Mouse (Mus musculus): ENCODE data around the gene Gm12166. TPM values are rescaled to one million over a fixed set of nuclear protein-coding genes. Genes with fewer than 3 reads are reported as not detected.

Gm12166 gene
- 10 to 100 TPM; 15.5 to 45.9 (median 21.9) TPM for polyA plus RNA-seq (2017; shearing (Covaris generic))

DNA sequence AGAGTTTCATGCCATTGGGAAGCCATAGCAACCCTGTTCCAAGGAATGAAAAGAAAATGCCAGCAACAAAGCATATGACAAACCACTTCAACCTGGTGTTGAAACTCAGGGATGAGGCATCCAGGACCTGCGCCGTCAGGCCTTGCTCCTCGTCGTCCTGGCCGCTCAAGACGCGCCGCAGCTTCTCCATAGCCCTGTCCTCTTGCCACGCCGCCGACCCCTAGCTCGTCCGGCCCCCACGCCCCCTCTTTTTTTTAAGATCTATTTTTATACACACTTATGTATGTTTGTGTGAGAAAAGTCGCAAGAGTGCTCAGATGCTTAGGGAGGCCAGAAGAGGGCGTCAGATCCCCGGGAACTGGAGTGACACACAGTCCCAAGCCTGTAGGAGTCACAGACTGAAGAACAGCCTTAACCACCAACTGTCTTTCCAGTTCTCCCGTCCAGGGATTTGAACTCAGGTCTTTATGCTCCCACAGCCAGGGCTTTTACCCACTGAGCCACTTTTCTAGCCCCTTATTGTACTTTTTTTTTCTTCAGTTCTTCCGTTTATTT, at the start of gene Gm12166:
Gene Gm12166 (minus strand): TSS at position 217 of the 555 bp plus-strand sequence.
- ATAC-seq: peak; percentile 55

DNA sequence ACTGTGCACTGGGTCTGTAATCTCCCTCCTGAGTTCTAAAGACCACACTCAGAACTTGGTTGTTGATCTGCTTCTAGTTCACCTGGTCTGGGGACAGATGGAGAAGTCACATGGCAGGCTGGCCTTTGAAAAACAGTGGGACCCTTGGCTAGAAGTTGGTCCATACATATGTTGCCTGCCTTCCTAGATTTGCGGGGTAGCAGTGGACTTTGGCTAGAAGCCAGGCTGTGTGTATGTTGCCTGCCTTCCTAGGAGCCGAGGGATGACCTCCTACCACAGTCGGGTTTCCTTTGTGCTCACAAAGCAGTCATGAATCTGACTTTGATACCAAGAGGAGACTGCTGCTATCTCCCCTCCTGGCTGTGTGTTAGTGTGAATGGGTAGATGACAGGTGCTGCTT, 44.9 kb upstream of the Gm12166 start:
- no peak for ATAC-seq

DNA sequence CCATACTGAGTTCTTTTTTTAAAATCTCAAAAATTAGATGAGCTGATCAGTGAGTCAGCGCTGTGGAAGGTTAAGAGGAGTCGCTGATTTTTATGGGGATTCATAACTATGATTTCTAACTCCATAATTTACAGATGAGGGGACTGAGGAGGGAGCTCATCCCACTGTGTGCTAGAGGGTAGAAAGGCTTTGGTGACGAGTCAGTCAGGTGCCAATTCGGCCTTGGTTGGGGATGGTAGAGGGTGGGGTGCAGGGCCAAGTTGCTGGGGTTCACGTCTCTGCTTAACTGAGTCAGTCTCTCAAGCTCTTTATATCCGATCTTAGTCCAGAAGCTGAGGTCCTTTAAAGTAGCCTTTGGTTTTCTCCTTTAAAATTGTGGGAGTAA, 44.1 kb upstream of the Gm12166 start:
- no peak for ATAC-seq

- no peak for ATAC-seq
These were observed 43.5 kb upstream of the Gm12166 start for GRCm38 (mm10) chr11:46095477-46096264.

DNA sequence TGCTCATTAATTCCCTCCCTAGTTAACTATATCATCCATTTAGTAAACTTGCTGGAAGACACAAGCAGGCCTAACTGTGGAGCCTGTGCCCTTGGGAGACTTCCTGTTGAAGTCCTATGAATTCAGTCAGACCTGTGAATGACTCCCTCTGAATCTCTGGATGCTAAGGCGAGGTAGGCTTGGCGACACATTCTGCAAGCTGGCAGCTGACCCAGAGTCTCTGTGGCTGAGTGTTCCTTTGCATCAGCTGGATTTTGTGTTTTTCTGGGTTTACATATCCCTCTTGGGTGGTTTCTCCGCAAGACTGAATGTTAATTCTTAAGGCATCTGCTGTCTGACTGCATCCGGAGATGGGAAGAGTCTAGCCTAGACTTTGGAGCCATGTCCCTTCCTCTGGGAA, 40.0 kb upstream of the Gm12166 start:
- ATAC-seq: no peak

GRCm38 (mm10) chr11:46090951-46091667, 39.0 kb upstream of the Gm12166 start:
- peak; percentile 18 for ATAC-seq

DNA sequence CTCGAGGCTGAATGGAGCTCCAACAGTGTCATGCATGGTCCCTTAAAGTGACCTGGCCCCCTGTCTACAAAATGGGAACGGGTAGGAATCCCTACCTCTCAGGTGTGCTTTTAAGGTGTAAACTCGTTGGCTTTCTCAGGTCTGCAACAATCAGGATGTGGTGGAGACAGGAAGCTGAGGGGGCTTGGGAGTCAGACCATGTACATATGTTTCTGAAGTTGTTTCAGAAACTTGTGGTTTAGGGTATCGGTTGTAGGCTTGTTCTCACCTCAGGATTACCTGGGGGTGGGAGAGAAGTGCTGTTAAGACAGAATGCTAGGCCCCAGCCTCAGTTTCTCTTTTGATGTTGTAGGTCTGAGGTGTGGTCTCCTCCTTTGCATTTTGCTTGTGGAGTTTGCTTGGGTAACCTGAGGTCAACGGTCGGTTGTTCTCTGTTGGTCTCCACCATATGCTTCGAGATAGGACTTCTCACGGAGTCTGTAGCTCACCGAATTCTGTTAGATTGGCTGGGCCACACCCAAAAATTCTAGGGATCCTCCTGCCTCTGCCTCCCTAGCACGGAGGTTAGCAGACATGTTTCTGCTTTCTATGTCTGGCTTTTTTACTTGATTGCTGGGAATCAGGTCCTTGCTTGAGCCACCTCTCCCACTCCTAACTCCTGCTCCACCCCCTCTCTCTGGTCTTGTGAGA, 38.1 kb upstream of the Gm12166 start:
- ATAC-seq: peak; percentile 44

GRCm38 (mm10) chr11:46089081-46089713, 37.1 kb upstream of the Gm12166 start:
- no peak for ATAC-seq

GRCm38 (mm10) chr11:46086446-46086845, 34.3 kb upstream of the Gm12166 start:
- peak; percentile 65 for ATAC-seq

DNA sequence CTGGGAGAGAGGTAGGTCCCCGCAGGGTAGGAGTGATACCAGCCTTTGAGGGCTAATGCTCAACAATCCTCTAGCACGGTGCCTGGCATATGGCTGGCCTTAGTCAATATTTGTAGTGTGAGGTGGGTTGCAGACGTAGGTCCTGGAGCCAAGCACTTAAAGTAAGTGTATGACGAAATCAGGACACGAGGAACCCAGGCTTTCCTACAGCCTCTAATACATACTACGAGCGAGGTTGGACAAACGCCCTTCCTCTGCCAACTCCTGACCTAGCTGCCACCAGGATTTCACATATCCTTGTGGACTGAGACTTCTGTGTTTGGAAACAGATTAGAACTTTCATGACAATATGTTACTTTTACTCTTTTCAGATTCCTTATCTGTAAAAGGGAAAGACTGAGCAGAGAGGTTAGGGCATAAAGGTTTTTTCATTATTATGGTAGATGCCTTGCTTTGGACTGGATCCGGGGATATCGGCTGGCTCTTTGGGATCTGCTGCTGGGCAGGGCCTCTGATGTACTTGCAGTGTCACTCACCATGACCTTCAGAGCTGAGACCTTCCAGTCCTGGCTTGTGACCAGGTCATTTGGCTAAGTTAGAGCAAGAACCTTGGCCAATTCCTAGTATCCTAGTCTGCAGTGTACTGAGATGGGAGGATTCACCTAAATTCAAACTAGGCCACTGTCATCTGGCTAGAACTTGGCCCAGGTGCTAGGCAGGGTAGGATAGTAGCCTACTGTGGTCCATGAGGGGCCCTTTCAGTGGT, 33.5 kb upstream of the Gm12166 start:
- no peak for ATAC-seq

DNA sequence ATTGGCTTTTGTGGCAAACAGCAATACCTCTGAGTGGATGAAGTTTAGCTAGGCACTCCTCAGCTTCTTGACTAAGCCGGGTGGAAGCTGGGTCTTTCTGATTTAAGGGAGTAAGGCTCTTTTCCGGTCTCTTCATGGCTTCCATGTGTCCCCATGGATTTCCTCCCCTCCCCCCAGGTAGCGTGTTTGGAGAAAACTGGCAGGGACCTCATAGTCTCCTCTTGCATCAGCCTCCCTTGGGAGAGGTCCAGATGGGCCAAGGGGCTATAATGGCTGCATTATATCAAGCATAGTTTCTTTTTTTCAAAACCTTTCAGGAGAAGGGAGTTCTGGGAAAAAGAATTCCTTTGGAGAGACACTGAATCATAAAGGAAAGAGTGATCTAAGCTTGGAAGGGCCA, 32.4 kb upstream of the Gm12166 start:
- ATAC-seq: no peak

- ATAC-seq: no peak
These were observed 31.8 kb upstream of the Gm12166 start for GRCm38 (mm10) chr11:46083835-46084444.

- ATAC-seq: peak; percentile 21
These were observed 31.3 kb upstream of the Gm12166 start for GRCm38 (mm10) chr11:46083405-46083804.

GRCm38 (mm10) chr11:46081075-46081474, 29.0 kb upstream of the Gm12166 start:
- ATAC-seq: no peak

DNA sequence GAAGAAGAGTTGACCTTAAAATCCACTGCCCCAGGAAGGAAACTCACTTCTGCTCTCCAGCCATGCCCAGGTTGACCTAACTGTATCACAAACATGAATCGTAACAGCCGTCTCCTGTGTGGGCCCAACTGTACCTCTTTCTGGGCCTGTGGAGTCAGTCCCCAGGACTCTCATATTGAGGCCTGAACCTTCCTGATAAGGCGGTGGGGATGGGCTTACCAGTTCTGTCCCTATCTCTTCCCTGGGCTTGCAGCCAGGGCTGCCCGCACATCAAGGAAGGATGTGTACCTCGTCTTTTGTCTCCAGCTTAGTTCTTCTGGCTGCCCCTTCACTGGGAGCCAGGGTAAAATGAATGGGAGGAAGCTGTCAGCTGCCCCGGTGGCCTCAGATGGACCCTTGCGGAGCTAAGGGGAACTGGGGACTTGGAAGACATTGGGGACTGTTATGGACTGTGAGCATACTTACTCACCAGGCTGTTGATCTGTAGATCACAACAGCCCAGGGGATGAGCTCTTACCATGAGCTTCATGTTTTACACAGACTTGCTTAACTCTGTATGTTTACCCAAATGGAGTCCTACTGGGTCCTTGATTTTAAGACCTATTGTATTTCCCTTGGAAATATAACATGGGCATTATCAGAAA, 25.7 kb upstream of the Gm12166 start:
- ATAC-seq: no peak

DNA sequence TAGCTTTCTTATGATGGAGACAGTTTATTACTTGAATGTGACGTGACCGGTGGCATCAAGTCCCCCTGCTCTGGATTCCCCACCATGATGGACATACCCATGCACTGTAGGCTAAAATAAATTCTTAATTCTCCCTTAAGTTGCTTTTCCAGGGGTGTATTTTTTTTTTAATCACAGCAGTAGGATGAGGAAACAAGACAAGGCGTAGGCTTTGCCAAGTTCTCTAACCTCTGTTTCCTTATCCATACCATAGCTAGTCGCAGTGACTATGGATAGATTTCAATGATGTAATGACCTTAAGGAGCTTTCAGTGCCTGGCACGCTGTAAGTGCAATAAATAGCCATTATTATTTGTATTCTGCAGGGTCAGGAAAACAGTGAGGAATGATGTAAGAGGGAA, 25.2 kb upstream of the Gm12166 start:
- no peak for ATAC-seq

- ATAC-seq: no peak
These were observed 24.5 kb upstream of the Gm12166 start for GRCm38 (mm10) chr11:46076442-46077158.

- ATAC-seq: peak; percentile 20
These were observed 23.4 kb upstream of the Gm12166 start for GRCm38 (mm10) chr11:46075507-46075906.

- no peak for ATAC-seq
These were observed 21.9 kb upstream of the Gm12166 start for GRCm38 (mm10) chr11:46073850-46074688.
